Mouse (Mus musculus): ENCODE data around the gene Alg11. TPM values are rescaled to one million over a fixed set of nuclear protein-coding genes. Genes with fewer than 3 reads are reported as not detected.

Gene Alg11
- polyA plus RNA-seq, 1 experiment from 2014 or later, result 32.3 TPM

DNA sequence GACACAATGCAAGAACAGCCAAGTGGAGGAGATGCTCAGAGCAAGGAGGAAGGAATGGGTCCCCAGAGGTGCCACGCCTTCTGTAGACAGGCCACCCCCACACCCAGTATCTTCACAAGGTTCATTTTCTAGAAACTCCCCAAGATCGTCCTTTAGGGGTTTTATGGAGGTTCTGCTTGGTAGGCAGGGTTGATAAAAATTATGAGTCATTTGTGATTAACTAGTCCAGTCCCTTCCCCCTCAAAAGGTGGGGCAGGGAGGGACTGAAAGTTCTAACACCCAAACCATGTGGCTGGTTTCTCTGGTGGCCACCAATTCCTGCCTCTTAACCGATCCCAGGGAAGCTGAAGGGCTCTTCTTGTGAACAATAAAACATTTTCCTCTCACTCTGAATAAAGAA is 3.7 kb upstream of the Alg11 start:
- no peaks in the 10 kb centered on the region for H3K9me3 ChIP-seq (ENCODE audit: control insufficient read depth, low read length)
- H3K4me2 ChIP-seq (replicated peaks; ENCODE audit: low read depth, low read length), result no peak overlapping the region
- H3K27me3 ChIP-seq (ENCODE audit: control insufficient read depth, insufficient read depth, low read length), result no peaks in the 10 kb centered on the region
- H3K36me3 ChIP-seq (ENCODE audit: control insufficient read depth, insufficient read depth, low read length), result no peaks in the 10 kb centered on the region
- DNase-seq (ENCODE audit: low spot score) (no peak), ATAC-seq (ENCODE audit: low FRiP score) (no peak)
- H3K9ac ChIP-seq (ENCODE audit: low read depth, low read length), result no peak overlapping the region
- H3K4me3 ChIP-seq (ENCODE audit: low read depth, low read length), result no peak overlapping the region
- 80% methylated on average over 3 of the region's 3 CpGs for WGBS
- no peaks in the 10 kb centered on the region for H3K4me1 ChIP-seq (replicated peaks; ENCODE audit: control insufficient read depth, insufficient read depth, low read length)
- no peak overlapping the region for H3K27ac ChIP-seq (ENCODE audit: low read depth, low read length)

DNA sequence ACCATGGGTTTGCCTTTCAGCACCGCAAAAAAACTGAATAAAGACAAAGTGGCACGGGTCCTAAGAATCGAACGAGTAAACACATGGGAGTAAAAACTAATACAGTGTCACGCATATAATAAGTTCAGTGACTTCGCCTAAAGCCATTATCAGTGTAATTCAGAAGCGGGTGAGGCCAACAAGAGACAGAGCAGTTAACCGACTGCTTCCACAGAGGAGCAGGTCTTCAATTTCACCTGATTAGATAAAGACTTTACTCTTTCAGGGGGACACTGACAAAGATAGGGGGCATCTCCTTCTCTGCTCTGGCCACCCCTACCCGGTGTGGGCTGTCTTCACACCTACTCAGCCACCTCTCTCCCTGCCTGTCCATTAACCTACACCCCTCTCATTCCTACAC is 2.2 kb upstream of the Alg11 start:
- Histone ChIP-seq H3K27ac (ENCODE audit: low read depth, low read length) (no peak overlapping the region), H3K27me3 (ENCODE audit: control insufficient read depth, insufficient read depth, low read length) (no peaks in the 10 kb centered on the region), H3K9ac (ENCODE audit: low read depth, low read length) (no peak overlapping the region), H3K4me2 (replicated peaks; ENCODE audit: low read depth, low read length) (no peak overlapping the region), H3K36me3 (ENCODE audit: control insufficient read depth, insufficient read depth, low read length) (no peaks in the 10 kb centered on the region), H3K4me3 (ENCODE audit: low read depth, low read length) (no peak overlapping the region), H3K9me3 (ENCODE audit: control insufficient read depth, low read length) (no peaks in the 10 kb centered on the region), H3K4me1 (replicated peaks; ENCODE audit: control insufficient read depth, insufficient read depth, low read length) (no peaks in the 10 kb centered on the region)
- ATAC-seq (ENCODE audit: low FRiP score), result no peak
- WGBS, result 83% methylated on average over 9 of the region's 9 CpGs
- no peak for DNase-seq (ENCODE audit: low spot score)

DNA sequence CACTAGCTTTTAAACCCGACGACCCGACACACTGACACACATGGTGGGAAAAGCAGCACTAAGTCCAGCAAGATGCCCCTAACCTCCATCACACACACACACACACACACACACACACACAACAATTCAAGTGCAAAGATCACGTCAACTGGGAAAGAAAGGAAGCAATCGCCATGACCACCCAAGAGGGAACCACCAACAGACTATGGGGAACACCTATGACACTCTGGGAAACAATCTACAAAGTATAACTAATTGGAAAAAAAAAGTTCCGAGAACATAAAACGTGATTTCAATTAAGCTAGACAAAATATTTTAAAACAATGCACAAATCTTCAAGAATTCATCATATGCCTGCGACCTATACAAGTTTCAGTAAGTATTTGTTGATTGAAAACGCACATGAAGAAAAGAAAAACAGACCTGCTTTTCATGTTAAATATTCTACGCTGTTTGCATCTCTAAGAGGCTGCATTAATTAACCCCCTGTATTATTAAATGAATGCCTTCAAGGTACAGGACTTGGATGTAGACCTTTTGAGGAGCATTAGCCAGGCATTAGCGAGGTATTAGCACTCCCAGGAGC is 1.3 kb upstream of the Alg11 start:
- H3K4me1 ChIP-seq (replicated peaks; ENCODE audit: control insufficient read depth, insufficient read depth, low read length), result no peaks in the 10 kb centered on the region
- peak overlapping the region; percentile 81 for H3K4me2 ChIP-seq (replicated peaks; ENCODE audit: low read depth, low read length)
- H3K9me3 ChIP-seq (ENCODE audit: control insufficient read depth, low read length), result no peaks in the 10 kb centered on the region
- H3K27me3 ChIP-seq (ENCODE audit: control insufficient read depth, insufficient read depth, low read length), result no peaks in the 10 kb centered on the region
- H3K4me3 ChIP-seq (ENCODE audit: low read depth, low read length), result peak overlapping the region; percentile 69
- DNase-seq (ENCODE audit: low spot score) (no peak), ATAC-seq (ENCODE audit: low FRiP score) (no peak)
- WGBS, result 38% methylated on average over 11 of the region's 11 CpGs
- H3K9ac ChIP-seq (ENCODE audit: low read depth, low read length), result no peak overlapping the region
- no peaks in the 10 kb centered on the region for H3K36me3 ChIP-seq (ENCODE audit: control insufficient read depth, insufficient read depth, low read length)
- no peak overlapping the region for H3K27ac ChIP-seq (ENCODE audit: low read depth, low read length)

DNA sequence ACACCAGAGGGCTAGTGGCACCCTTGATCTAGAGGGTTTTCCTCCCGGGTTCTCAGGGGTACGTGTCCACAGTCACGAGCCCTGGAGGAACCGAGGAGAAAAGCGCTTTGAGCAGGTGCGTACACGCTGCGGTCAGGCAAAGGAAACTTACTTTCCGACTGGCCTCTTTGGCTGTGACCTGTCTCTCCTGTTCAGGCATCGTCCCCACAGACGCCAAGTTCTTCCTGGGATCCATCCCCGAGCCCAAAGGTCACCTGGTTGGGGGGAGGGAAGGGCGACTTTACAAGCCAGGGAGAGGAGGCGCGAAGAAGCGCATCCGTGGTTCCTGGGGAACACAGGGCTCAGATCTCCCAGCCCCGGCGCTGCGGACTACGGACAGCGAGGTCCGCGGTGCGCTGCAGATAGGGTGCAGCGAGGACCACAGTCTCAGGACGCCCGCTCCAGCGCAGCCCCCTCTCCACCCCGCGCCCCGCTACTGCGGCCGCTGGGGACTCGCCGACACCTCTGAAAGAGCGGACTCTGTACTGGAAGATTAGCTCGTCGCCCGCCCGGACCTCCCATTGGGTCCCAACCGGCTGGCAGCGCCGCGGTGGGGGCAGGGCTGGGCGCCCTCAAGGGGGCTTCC is 588 bp upstream of the Alg11 start, which contains the start of gene Atp7b:
TSS of gene Atp7b (minus strand) at position 485 of the 625 bp plus-strand sequence.
- ATAC-seq (ENCODE audit: low FRiP score) (peak; percentile 94), DNase-seq (ENCODE audit: low spot score) (no peak)
- Histone ChIP-seq H3K4me2 (replicated peaks; ENCODE audit: low read depth, low read length) (peak within 1 kb of the TSS; percentile 81), H3K9ac (ENCODE audit: low read depth, low read length) (peak within 1 kb of the TSS; percentile 71), H3K9me3 (ENCODE audit: control insufficient read depth, low read length) (no peaks in the 10 kb centered on the region), H3K4me1 (replicated peaks; ENCODE audit: control insufficient read depth, insufficient read depth, low read length) (no peaks in the 10 kb centered on the region), H3K27me3 (ENCODE audit: control insufficient read depth, insufficient read depth, low read length) (no peaks in the 10 kb centered on the region), H3K36me3 (ENCODE audit: control insufficient read depth, insufficient read depth, low read length) (0 out of 2 replicates have a peak, but pooled peaks cover under 1% of the 10 kb centered on the region), H3K27ac (ENCODE audit: low read depth, low read length) (0 out of 2 replicates have a peak within 1 kb of the TSS, but pooled peaks have one; percentile 9), H3K4me3 (ENCODE audit: low read depth, low read length) (peak within 1 kb of the TSS; percentile 69)
- 1% methylated on average over 45 of the region's 46 CpGs for WGBS

DNA sequence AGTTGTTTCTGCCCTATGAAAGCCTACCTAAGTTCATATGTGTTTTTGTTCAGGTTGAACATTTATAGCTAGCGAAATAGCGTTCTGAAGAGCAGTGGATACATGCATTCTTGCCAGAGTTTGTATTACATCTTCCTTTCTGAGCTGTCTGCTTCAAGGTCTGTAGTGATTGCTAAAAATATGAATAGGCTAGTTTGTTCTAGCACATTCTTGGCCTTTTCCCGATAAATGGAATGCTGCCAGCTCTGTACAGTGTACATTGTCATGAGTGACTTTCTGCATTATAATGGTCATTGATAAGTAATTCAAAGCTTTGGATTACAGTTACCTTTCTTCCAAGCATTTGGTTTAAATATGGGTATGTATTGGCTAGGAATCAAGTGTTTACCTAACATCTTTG is 605 bp downstream of the Alg11 start:
- Histone ChIP-seq H3K9me3 (ENCODE audit: control insufficient read depth, low read length) (peaks cover 3% of the 10 kb centered on the region; the same call in 1 of the 2 replicates), H3K27ac (ENCODE audit: low read depth, low read length) (no peak overlapping the region), H3K4me1 (replicated peaks; ENCODE audit: control insufficient read depth, insufficient read depth, low read length) (no peaks in the 10 kb centered on the region), H3K4me2 (replicated peaks; ENCODE audit: low read depth, low read length) (peak overlapping the region; percentile 49), H3K4me3 (ENCODE audit: low read depth, low read length) (peak overlapping the region; percentile 69), H3K9ac (ENCODE audit: low read depth, low read length) (no peak overlapping the region), H3K27me3 (ENCODE audit: control insufficient read depth, insufficient read depth, low read length) (no peaks in the 10 kb centered on the region), H3K36me3 (ENCODE audit: control insufficient read depth, insufficient read depth, low read length) (peaks cover 10% of the 10 kb centered on the region)
- no peak for DNase-seq (ENCODE audit: low spot score)
- ATAC-seq (ENCODE audit: low FRiP score), result no peak
- 7% methylated on average over 3 of the region's 3 CpGs for WGBS

DNA sequence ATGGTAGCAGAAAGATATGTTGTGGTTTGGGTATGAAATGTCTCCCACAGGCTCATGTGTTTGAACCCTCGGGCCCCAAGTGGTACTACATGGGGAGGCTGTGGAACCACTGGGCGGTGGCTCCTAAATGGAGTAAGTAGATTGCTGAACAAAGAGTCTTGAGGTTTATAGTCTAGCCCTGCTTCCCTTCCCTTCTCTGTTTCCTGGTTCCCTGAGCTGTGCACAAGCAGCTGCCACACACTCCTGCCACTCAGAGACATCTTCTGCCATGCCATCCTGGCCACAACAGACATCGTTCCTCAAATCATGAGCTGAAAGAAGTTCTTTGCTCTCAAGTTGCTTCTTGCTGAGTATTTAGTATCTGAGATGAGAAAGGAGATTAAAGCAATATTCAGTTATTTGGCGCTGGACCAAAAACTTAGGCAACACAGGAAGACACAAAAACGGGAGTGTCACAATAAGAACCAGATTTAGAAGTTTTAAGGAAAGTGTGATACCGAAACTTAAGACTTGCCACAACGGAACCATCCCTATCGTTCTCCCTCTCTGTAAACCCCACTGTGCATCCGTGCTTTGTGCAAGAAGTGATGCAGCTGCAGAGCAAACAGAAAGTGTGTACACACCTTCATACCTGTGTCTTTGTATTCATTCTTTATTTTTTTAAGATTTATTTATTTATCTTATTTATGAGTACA is 18.9 kb downstream of the Alg11 start:
- H3K36me3 ChIP-seq (ENCODE audit: control insufficient read depth, insufficient read depth, low read length), result no peaks in the 10 kb centered on the region
- no peak overlapping the region for H3K9ac ChIP-seq (ENCODE audit: low read depth, low read length)
- H3K4me2 ChIP-seq (replicated peaks; ENCODE audit: low read depth, low read length), result no peak overlapping the region
- DNase-seq (ENCODE audit: low spot score) (no peak), ATAC-seq (ENCODE audit: low FRiP score) (no peak)
- H3K9me3 ChIP-seq (ENCODE audit: control insufficient read depth, low read length), result no peaks in the 10 kb centered on the region
- H3K27ac ChIP-seq (ENCODE audit: low read depth, low read length), result no peak overlapping the region
- WGBS, result 85% methylated on average over 9 of the region's 9 CpGs
- no peaks in the 10 kb centered on the region for H3K27me3 ChIP-seq (ENCODE audit: control insufficient read depth, insufficient read depth, low read length)
- no peaks in the 10 kb centered on the region for H3K4me1 ChIP-seq (replicated peaks; ENCODE audit: control insufficient read depth, insufficient read depth, low read length)
- H3K4me3 ChIP-seq (ENCODE audit: low read depth, low read length), result no peak overlapping the region

DNA sequence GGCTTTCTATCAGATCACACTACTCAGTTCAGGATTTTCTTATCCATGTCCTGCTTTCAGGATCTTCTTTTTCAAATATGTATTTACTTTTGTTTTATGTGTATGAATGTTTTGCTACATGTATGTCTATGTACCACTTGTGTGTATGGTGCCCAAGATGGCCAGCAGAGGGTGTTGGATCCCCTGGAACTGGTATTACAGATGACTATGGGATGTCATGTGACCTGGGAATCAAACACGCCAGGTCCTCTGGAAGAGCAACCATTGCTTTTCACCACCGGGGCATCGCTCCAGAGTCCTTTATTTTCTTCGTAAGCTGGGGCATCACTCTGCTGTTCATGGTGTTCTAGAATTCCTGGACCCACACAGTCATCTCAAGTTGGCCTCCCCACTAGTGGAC is 28.7 kb downstream of the Alg11 start:
- Histone ChIP-seq H3K4me1 (replicated peaks; ENCODE audit: control insufficient read depth, insufficient read depth, low read length) (no peaks in the 10 kb centered on the region), H3K4me2 (replicated peaks; ENCODE audit: low read depth, low read length) (no peak overlapping the region), H3K4me3 (ENCODE audit: low read depth, low read length) (no peak overlapping the region), H3K9me3 (ENCODE audit: control insufficient read depth, low read length) (no peaks in the 10 kb centered on the region), H3K27ac (ENCODE audit: low read depth, low read length) (no peak overlapping the region), H3K9ac (ENCODE audit: low read depth, low read length) (no peak overlapping the region), H3K36me3 (ENCODE audit: control insufficient read depth, insufficient read depth, low read length) (no peaks in the 10 kb centered on the region), H3K27me3 (ENCODE audit: control insufficient read depth, insufficient read depth, low read length) (no peaks in the 10 kb centered on the region)
- no peak for DNase-seq (ENCODE audit: low spot score)
- WGBS, result 93% methylated on average over 4 of the region's 4 CpGs
- no peak for ATAC-seq (ENCODE audit: low FRiP score)

DNA sequence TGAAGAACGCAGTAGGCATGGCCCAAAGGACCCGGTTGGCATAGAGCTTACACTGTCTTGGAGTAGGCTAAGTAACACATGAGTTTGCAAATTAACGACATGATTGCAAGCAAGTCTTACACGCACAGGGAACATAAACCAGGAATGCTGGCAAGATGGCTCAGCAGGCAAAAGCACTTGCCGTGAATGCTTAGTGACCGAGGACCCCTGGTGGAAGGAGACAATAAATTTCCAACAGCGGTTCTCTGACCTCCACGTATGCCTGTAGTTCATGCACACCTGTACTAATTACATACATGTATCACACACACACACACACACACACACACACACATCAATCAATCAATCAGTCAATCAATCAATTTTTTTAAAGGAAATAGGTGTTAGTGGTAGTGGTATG is 31.0 kb downstream of the Alg11 start:
- Histone ChIP-seq H3K4me2 (replicated peaks; ENCODE audit: low read depth, low read length) (no peak overlapping the region), H3K27me3 (ENCODE audit: control insufficient read depth, insufficient read depth, low read length) (no peaks in the 10 kb centered on the region), H3K4me1 (replicated peaks; ENCODE audit: control insufficient read depth, insufficient read depth, low read length) (no peaks in the 10 kb centered on the region), H3K9me3 (ENCODE audit: control insufficient read depth, low read length) (no peaks in the 10 kb centered on the region), H3K36me3 (ENCODE audit: control insufficient read depth, insufficient read depth, low read length) (no peaks in the 10 kb centered on the region), H3K27ac (ENCODE audit: low read depth, low read length) (no peak overlapping the region), H3K4me3 (ENCODE audit: low read depth, low read length) (no peak overlapping the region), H3K9ac (ENCODE audit: low read depth, low read length) (no peak overlapping the region)
- WGBS, result 56% methylated on average over 8 of the region's 8 CpGs
- ATAC-seq (ENCODE audit: low FRiP score) (no peak), DNase-seq (ENCODE audit: low spot score) (peak; percentile 21)

DNA sequence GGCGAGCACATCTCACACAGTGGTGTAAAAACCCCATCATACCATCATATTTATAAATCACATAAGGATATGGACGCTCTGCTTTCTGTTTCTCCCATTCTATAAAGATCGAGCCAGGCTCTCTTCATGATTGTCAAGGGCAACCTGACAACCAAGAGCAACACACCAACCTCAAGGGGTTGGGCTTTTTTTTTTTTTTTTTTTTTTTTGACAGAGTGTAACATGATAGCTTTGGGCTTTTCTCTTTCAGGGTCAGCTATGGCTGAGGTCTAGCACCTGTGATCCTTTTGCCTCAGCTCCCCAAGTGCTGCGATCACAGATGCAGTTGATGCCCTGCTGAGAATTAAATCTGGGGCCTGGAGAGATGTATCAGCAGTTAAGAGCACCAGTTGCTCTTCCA is 46.5 kb downstream of the Alg11 start:
- no peak overlapping the region for H3K9ac ChIP-seq (ENCODE audit: low read depth, low read length)
- H3K36me3 ChIP-seq (ENCODE audit: control insufficient read depth, insufficient read depth, low read length), result no peaks in the 10 kb centered on the region
- no peaks in the 10 kb centered on the region for H3K4me1 ChIP-seq (replicated peaks; ENCODE audit: control insufficient read depth, insufficient read depth, low read length)
- no peaks in the 10 kb centered on the region for H3K9me3 ChIP-seq (ENCODE audit: control insufficient read depth, low read length)
- DNase-seq (ENCODE audit: low spot score) (no peak), ATAC-seq (ENCODE audit: low FRiP score) (no peak)
- no peaks in the 10 kb centered on the region for H3K27me3 ChIP-seq (ENCODE audit: control insufficient read depth, insufficient read depth, low read length)
- no peak overlapping the region for H3K27ac ChIP-seq (ENCODE audit: low read depth, low read length)
- no peak overlapping the region for H3K4me3 ChIP-seq (ENCODE audit: low read depth, low read length)
- no peak overlapping the region for H3K4me2 ChIP-seq (replicated peaks; ENCODE audit: low read depth, low read length)
- WGBS, result 76% methylated on average over 4 of the region's 4 CpGs

Measured in hindbrain, embryonic 11.5 days (tissue).